Mouse (Mus musculus) midbrain, embryonic 16.5 days (tissue): ENCODE measurements at regions not wholly inside any gene's neighbourhood (a gene's known extent, or its start where the extent isn't known, plus 50 kb on each side); places are given as distances from the start of the nearest gene placed in this dataset.

ENCODE experiments used
- ATAC-seq: fragments of 200-750 bp; cut with Nextera tagmentation; 2 replicates; pipeline ENCODE4 v1.8.0; 2017; ENCODE audit warnings: moderate TSS enrichment
- H3K27ac ChIP-seq: fragments of 300-500 bp; sonication (generic); 2 replicates; pipeline ENCODE4 v1.5.1; 2014; ENCODE audit warnings: mild to moderate bottlenecking, low read length, mixed read lengths
- H3K27me3 ChIP-seq: fragments of 300-500 bp; sonication (generic); 2 replicates; pipeline ENCODE4 v1.6.1; 2014; ENCODE audit warnings: low read depth, low read length, mixed read lengths; ENCODE audit not compliant: control insufficient read depth, insufficient read depth
- H3K36me3 ChIP-seq: fragments of 300-500 bp; sonication (generic); 2 replicates; pipeline ENCODE4 v1.6.1; 2014; ENCODE audit warnings: mild to moderate bottlenecking, low read length, moderate library complexity, mixed read lengths; ENCODE audit not compliant: control insufficient read depth, insufficient read depth
- H3K4me1 ChIP-seq: fragments of 300-500 bp; sonication (generic); 2 replicates; pipeline ENCODE4 v1.6.1; 2014; ENCODE audit warnings: mild to moderate bottlenecking, low read length, mixed read lengths; ENCODE audit not compliant: control insufficient read depth, insufficient read depth
- H3K4me2 ChIP-seq: fragments of 300-500 bp; sonication (generic); 2 replicates; pipeline ENCODE4 v1.6.1; 2014; ENCODE audit warnings: mild to moderate bottlenecking, low read length, mixed read lengths
- H3K4me3 ChIP-seq: fragments of 300-500 bp; sonication (generic); 2 replicates; pipeline ENCODE4 v1.5.1; 2014; ENCODE audit warnings: low read depth, mild to moderate bottlenecking, low read length, moderate library complexity, mixed read lengths
- H3K9ac ChIP-seq: fragments of 300-500 bp; sonication (generic); 2 replicates; pipeline ENCODE4 v1.6.1; 2014; ENCODE audit warnings: low read depth, low read length, mixed read lengths
- H3K9me3 ChIP-seq: fragments of 300-500 bp; sonication (generic); replicated peaks from 2 replicates; pipeline ENCODE4 v1.6.1; 2014; ENCODE audit warnings: mild to moderate bottlenecking, low read length, mixed read lengths; ENCODE audit not compliant: control insufficient read depth, poor library complexity, severe bottlenecking
- WGBS: fragments of 180-500 bp; shearing (Covaris S2); extraction: QIAGEN DNeasy Blood & Tissue Kit; methylation state at CpG from one replicate; pipeline ENCODE4 v1.1.7; 2014; 5-methylcytosine and 5-hydroxymethylcytosine counted together

- Histone ChIP-seq H3K9me3 (no peaks in the 10 kb centered on the region), H3K4me3 (no peak overlapping the region), H3K27ac (no peak overlapping the region), H3K4me1 (no peaks in the 10 kb centered on the region), H3K4me2 (no peak overlapping the region), H3K36me3 (no peaks in the 10 kb centered on the region), H3K9ac (no peak overlapping the region), H3K27me3 (peaks cover 2% of the 10 kb centered on the region; the same call in 1 of the 2 replicates)
- 35% methylated on average over 7 of the region's 7 CpGs for WGBS
- no peak for ATAC-seq
Measured at GRCm38 (mm10) chr4:153220074-153220473, 262.5 kb downstream of the Ajap1 start.

GRCm38 (mm10) chr4:153217541-153217980 is 265.1 kb downstream of the Ajap1 start:
- Histone ChIP-seq H3K4me3 (no peak overlapping the region), H3K4me2 (no peak overlapping the region), H3K36me3 (no peaks in the 10 kb centered on the region), H3K9me3 (no peaks in the 10 kb centered on the region), H3K27ac (no peak overlapping the region), H3K4me1 (no peaks in the 10 kb centered on the region), H3K9ac (no peak overlapping the region), H3K27me3 (peaks cover 2% of the 10 kb centered on the region; the same call in 1 of the 2 replicates)
- ATAC-seq, result no peak
- WGBS, result 88% methylated on average over 9 of the region's 9 CpGs

- no peak for ATAC-seq
- peaks cover 5% of the 10 kb centered on the region for H3K4me1 ChIP-seq
- no peak overlapping the region for H3K4me2 ChIP-seq
- H3K27me3 ChIP-seq, result peaks cover 9% of the 10 kb centered on the region; the same call in 1 of the 2 replicates
- H3K9me3 ChIP-seq, result no peaks in the 10 kb centered on the region
- H3K36me3 ChIP-seq, result no peaks in the 10 kb centered on the region
- no peak overlapping the region for H3K27ac ChIP-seq
- 47% methylated on average over 11 of the region's 11 CpGs for WGBS
- no peak overlapping the region for H3K4me3 ChIP-seq
- no peak overlapping the region for H3K9ac ChIP-seq
Measured at GRCm38 (mm10) chr4:153212095-153212494, 270.5 kb downstream of the Ajap1 start.

GRCm38 (mm10) chr4:153208822-153209221 is 273.8 kb downstream of the Ajap1 start:
- Histone ChIP-seq H3K27ac (no peak overlapping the region), H3K27me3 (peaks cover 19% of the 10 kb centered on the region), H3K36me3 (no peaks in the 10 kb centered on the region), H3K4me1 (peaks cover 9% of the 10 kb centered on the region), H3K9me3 (no peaks in the 10 kb centered on the region), H3K4me3 (no peak overlapping the region), H3K4me2 (no peak overlapping the region), H3K9ac (no peak overlapping the region)
- WGBS, result 52% methylated on average over 2 of the region's 2 CpGs
- no peak for ATAC-seq

- Histone ChIP-seq H3K27me3 (peaks cover 19% of the 10 kb centered on the region), H3K27ac (no peak overlapping the region), H3K4me3 (no peak overlapping the region), H3K4me1 (peaks cover 9% of the 10 kb centered on the region), H3K9ac (no peak overlapping the region), H3K9me3 (no peaks in the 10 kb centered on the region), H3K36me3 (no peaks in the 10 kb centered on the region), H3K4me2 (no peak overlapping the region)
- ATAC-seq, result no peak
- 62% methylated on average over 6 of the region's 6 CpGs for WGBS
Measured at GRCm38 (mm10) chr4:153208215-153208614, 274.4 kb downstream of the Ajap1 start.

- Histone ChIP-seq H3K36me3 (no peaks in the 10 kb centered on the region), H3K4me2 (no peak overlapping the region), H3K9ac (no peak overlapping the region), H3K4me3 (no peak overlapping the region), H3K4me1 (peaks cover 9% of the 10 kb centered on the region), H3K9me3 (no peaks in the 10 kb centered on the region), H3K27ac (no peak overlapping the region), H3K27me3 (peaks cover 22% of the 10 kb centered on the region)
- 71% methylated on average over 11 of the region's 11 CpGs for WGBS
- ATAC-seq, result no peak
Measured at GRCm38 (mm10) chr4:153207578-153208102, 275.0 kb downstream of the Ajap1 start.

GRCm38 (mm10) chr4:153206789-153207457 is 275.7 kb downstream of the Ajap1 start:
- Histone ChIP-seq H3K4me3 (no peak overlapping the region), H3K36me3 (no peaks in the 10 kb centered on the region), H3K9ac (no peak overlapping the region), H3K4me2 (no peak overlapping the region), H3K9me3 (no peaks in the 10 kb centered on the region), H3K4me1 (peaks cover 9% of the 10 kb centered on the region), H3K27me3 (peaks cover 28% of the 10 kb centered on the region), H3K27ac (no peak overlapping the region)
- ATAC-seq, result no peak
- WGBS, result 52% methylated on average over 11 of the region's 11 CpGs

- ATAC-seq, result no peak
- Histone ChIP-seq H3K27ac (no peak overlapping the region), H3K4me2 (no peak overlapping the region), H3K27me3 (peaks cover 24% of the 10 kb centered on the region), H3K9me3 (no peaks in the 10 kb centered on the region), H3K4me1 (peaks cover 14% of the 10 kb centered on the region), H3K36me3 (no peaks in the 10 kb centered on the region), H3K9ac (no peak overlapping the region), H3K4me3 (no peak overlapping the region)
- 61% methylated on average over 7 of the region's 7 CpGs for WGBS
Measured at GRCm38 (mm10) chr4:153204764-153205163, 277.8 kb downstream of the Ajap1 start.
